Mouse (Mus musculus) adrenal gland, postnatal 25 days (tissue): ENCODE measurements at regions not wholly inside any gene's neighbourhood (a gene's known extent, or its start where the extent isn't known, plus 50 kb on each side); places are given as distances from the start of the nearest gene placed in this dataset.
A peak's percentile ranks its signal among the peaks of the same experiment; 100 is the strongest.

Experiments used
- DNase-seq: peaks from one replicate; pipeline ENCODE4 v3.0.0; 2021; ENCODE audit warnings: mixed read lengths

GRCm38 (mm10) chr6:52368734-52369412, 55.6 kb downstream of the Evx1 start:
- DNase-seq: no peak

- DNase-seq: no peak
Measured at GRCm38 (mm10) chr6:52370806-52371360, 57.6 kb downstream of the Evx1 start.

- no peak for DNase-seq
Measured at GRCm38 (mm10) chr6:52379146-52379545, 65.8 kb downstream of the Evx1 start.

GRCm38 (mm10) chr6:52379588-52379987, 66.3 kb downstream of the Evx1 start:
- DNase-seq: no peak

- DNase-seq: no peak
Measured at GRCm38 (mm10) chr6:52385044-52385443, 71.7 kb downstream of the Evx1 start.

- no peak for DNase-seq
Measured at GRCm38 (mm10) chr6:52401404-52401803, 88.1 kb downstream of the Evx1 start.

GRCm38 (mm10) chr6:52409991-52410390, 96.7 kb downstream of the Evx1 start:
- peak; percentile 13 for DNase-seq

- no peak for DNase-seq
Measured at GRCm38 (mm10) chr6:52410711-52411110, 97.4 kb downstream of the Evx1 start.

- no peak for DNase-seq
Measured at GRCm38 (mm10) chr6:52411302-52411701, 98.0 kb downstream of the Evx1 start.

- no peak for DNase-seq
Measured at GRCm38 (mm10) chr6:52413639-52414038, 100.3 kb downstream of the Evx1 start.

- DNase-seq: no peak
Measured at GRCm38 (mm10) chr6:52415341-52415946, 102.1 kb downstream of the Evx1 start.

GRCm38 (mm10) chr6:52416491-52416890, 103.2 kb downstream of the Evx1 start:
- no peak for DNase-seq

GRCm38 (mm10) chr6:52417439-52418124, 104.3 kb downstream of the Evx1 start:
- DNase-seq: no peak

- peak; percentile 30 for DNase-seq
Measured at GRCm38 (mm10) chr6:52418451-52419170, 105.3 kb downstream of the Evx1 start.

- no peak for DNase-seq
Measured at GRCm38 (mm10) chr6:52420276-52420970, 107.1 kb downstream of the Evx1 start.

GRCm38 (mm10) chr6:52421771-52422170, 108.5 kb downstream of the Evx1 start:
- DNase-seq: no peak

- DNase-seq: no peak
Measured at GRCm38 (mm10) chr6:52422686-52423085, 109.4 kb downstream of the Evx1 start.

- no peak for DNase-seq
Measured at GRCm38 (mm10) chr6:52423581-52424107, 110.3 kb downstream of the Evx1 start.

- DNase-seq: no peak
Measured at GRCm38 (mm10) chr6:52424440-52424839, 111.1 kb downstream of the Evx1 start.

GRCm38 (mm10) chr6:52425082-52425481, 111.8 kb downstream of the Evx1 start:
- DNase-seq: no peak

- DNase-seq: no peak
Measured at GRCm38 (mm10) chr6:52428489-52429203, 115.3 kb downstream of the Evx1 start.
